Mouse (Mus musculus): ENCODE measurements at regions not wholly inside any gene's neighbourhood (a gene's known extent, or its start where the extent isn't known, plus 50 kb on each side); places are given as distances from the start of the nearest gene placed in this dataset.

GRCm38 (mm10) chr9:117836696-117837380 lies 203.5 kb upstream of the Azi2 start:
- 71% methylated on average over 12 of the region's 12 CpGs for WGBS
- DNase-seq (ENCODE audit: low spot score) = no peak
- H3K27me3 ChIP-seq (ENCODE audit: low read depth, poor library complexity, severe bottlenecking) = no peaks in the 10 kb centered on the region
- no peak overlapping the region for H3K27ac ChIP-seq (replicated peaks)
- H3K4me3 ChIP-seq = no peak overlapping the region
- no peaks in the 10 kb centered on the region for H3K36me3 ChIP-seq
- no peaks in the 10 kb centered on the region for H3K9me3 ChIP-seq (replicated peaks)
- H3K4me1 ChIP-seq = peaks cover 9% of the 10 kb centered on the region; the same call in 1 of the 2 replicates

- Histone ChIP-seq H3K4me3 (no peak overlapping the region), H3K27ac (replicated peaks) (no peak overlapping the region), H3K4me1 (peaks cover 9% of the 10 kb centered on the region; the same call in 1 of the 2 replicates), H3K9me3 (replicated peaks) (no peaks in the 10 kb centered on the region), H3K27me3 (ENCODE audit: low read depth, poor library complexity, severe bottlenecking) (no peaks in the 10 kb centered on the region), H3K36me3 (no peaks in the 10 kb centered on the region)
- 85% methylated on average over 6 of the region's 6 CpGs for WGBS
- no peak for DNase-seq (ENCODE audit: low spot score)
Measured at GRCm38 (mm10) chr9:117833586-117833985, 203.9 kb upstream of the Rbms3 start.

- peak overlapping the region; percentile 66 for H3K27ac ChIP-seq (replicated peaks)
- 33% methylated on average over 4 of the region's 4 CpGs for WGBS
- H3K4me1 ChIP-seq = peaks cover 15% of the 10 kb centered on the region
- no peaks in the 10 kb centered on the region for H3K9me3 ChIP-seq (replicated peaks)
- no peaks in the 10 kb centered on the region for H3K36me3 ChIP-seq
- DNase-seq (ENCODE audit: low spot score) = peak; percentile 27
- no peaks in the 10 kb centered on the region for H3K27me3 ChIP-seq (ENCODE audit: low read depth, poor library complexity, severe bottlenecking)
- H3K4me3 ChIP-seq = no peak overlapping the region
Measured at GRCm38 (mm10) chr9:117814661-117815060, 184.9 kb upstream of the Rbms3 start.

- Histone ChIP-seq H3K27me3 (ENCODE audit: low read depth, poor library complexity, severe bottlenecking) (no peaks in the 10 kb centered on the region), H3K9me3 (replicated peaks) (no peaks in the 10 kb centered on the region), H3K27ac (replicated peaks) (no peak overlapping the region), H3K4me3 (no peak overlapping the region), H3K36me3 (no peaks in the 10 kb centered on the region), H3K4me1 (peaks cover 15% of the 10 kb centered on the region)
- 92% methylated on average over 9 of the region's 9 CpGs for WGBS
- DNase-seq (ENCODE audit: low spot score) = no peak
Measured at GRCm38 (mm10) chr9:117813216-117813615, 183.5 kb upstream of the Rbms3 start.

- H3K36me3 ChIP-seq = no peaks in the 10 kb centered on the region
- DNase-seq (ENCODE audit: low spot score) = no peak
- H3K27ac ChIP-seq (replicated peaks) = no peak overlapping the region
- 85% methylated on average over 9 of the region's 9 CpGs for WGBS
- H3K4me1 ChIP-seq = no peaks in the 10 kb centered on the region
- H3K27me3 ChIP-seq (ENCODE audit: low read depth, poor library complexity, severe bottlenecking) = no peaks in the 10 kb centered on the region
- H3K9me3 ChIP-seq (replicated peaks) = no peaks in the 10 kb centered on the region
- H3K4me3 ChIP-seq = no peak overlapping the region
Measured at GRCm38 (mm10) chr9:117805812-117806211, 176.1 kb upstream of the Rbms3 start.

- Histone ChIP-seq H3K36me3 (no peaks in the 10 kb centered on the region), H3K27ac (replicated peaks) (no peak overlapping the region), H3K4me1 (no peaks in the 10 kb centered on the region), H3K27me3 (ENCODE audit: low read depth, poor library complexity, severe bottlenecking) (no peaks in the 10 kb centered on the region), H3K4me3 (no peak overlapping the region), H3K9me3 (replicated peaks) (no peaks in the 10 kb centered on the region)
- DNase-seq (ENCODE audit: low spot score) = no peak
- 84% methylated on average over 5 of the region's 5 CpGs for WGBS
Measured at GRCm38 (mm10) chr9:117784186-117784591, 154.5 kb upstream of the Rbms3 start.

GRCm38 (mm10) chr9:117754651-117755050 lies 124.9 kb upstream of the Rbms3 start:
- Histone ChIP-seq H3K27ac (replicated peaks) (no peak overlapping the region), H3K4me3 (no peak overlapping the region), H3K9me3 (replicated peaks) (no peaks in the 10 kb centered on the region), H3K4me1 (no peaks in the 10 kb centered on the region), H3K36me3 (no peaks in the 10 kb centered on the region), H3K27me3 (ENCODE audit: low read depth, poor library complexity, severe bottlenecking) (no peaks in the 10 kb centered on the region)
- 88% methylated on average over 6 of the region's 6 CpGs for WGBS
- no peak for DNase-seq (ENCODE audit: low spot score)

- H3K27ac ChIP-seq (replicated peaks) = no peak overlapping the region
- H3K9me3 ChIP-seq (replicated peaks) = no peaks in the 10 kb centered on the region
- no peaks in the 10 kb centered on the region for H3K4me1 ChIP-seq
- H3K4me3 ChIP-seq = no peak overlapping the region
- no peaks in the 10 kb centered on the region for H3K36me3 ChIP-seq
- 85% methylated on average over 3 of the region's 3 CpGs for WGBS
- no peak for DNase-seq (ENCODE audit: low spot score)
- H3K27me3 ChIP-seq (ENCODE audit: low read depth, poor library complexity, severe bottlenecking) = no peaks in the 10 kb centered on the region
Measured at GRCm38 (mm10) chr9:117753466-117753865, 123.8 kb upstream of the Rbms3 start.

GRCm38 (mm10) chr9:117744906-117745305 lies 115.2 kb upstream of the Rbms3 start:
- H3K27ac ChIP-seq (replicated peaks) = no peak overlapping the region
- H3K9me3 ChIP-seq (replicated peaks) = no peaks in the 10 kb centered on the region
- H3K27me3 ChIP-seq (ENCODE audit: low read depth, poor library complexity, severe bottlenecking) = no peaks in the 10 kb centered on the region
- DNase-seq (ENCODE audit: low spot score) = no peak
- no peaks in the 10 kb centered on the region for H3K4me1 ChIP-seq
- no peak overlapping the region for H3K4me3 ChIP-seq
- WGBS = 95% methylated on average over 8 of the region's 8 CpGs
- no peaks in the 10 kb centered on the region for H3K36me3 ChIP-seq

- no peak for DNase-seq (ENCODE audit: low spot score)
Measured at GRCm38 (mm10) chr9:117729366-117729765, 99.7 kb upstream of the Rbms3 start.

GRCm38 (mm10) chr9:117720161-117720598 lies 90.5 kb upstream of the Rbms3 start:
- Histone ChIP-seq H3K27ac (replicated peaks) (no peak overlapping the region), H3K27me3 (ENCODE audit: low read depth, poor library complexity, severe bottlenecking) (no peaks in the 10 kb centered on the region), H3K4me1 (no peaks in the 10 kb centered on the region), H3K9me3 (replicated peaks) (no peaks in the 10 kb centered on the region), H3K4me3 (no peak overlapping the region), H3K36me3 (no peaks in the 10 kb centered on the region)
- 91% methylated on average over 7 of the region's 7 CpGs for WGBS
- DNase-seq (ENCODE audit: low spot score) = no peak

More at GRCm38 (mm10) chr9:117729366-117729765, 99.7 kb upstream of the Rbms3 start:
- Histone ChIP-seq H3K27ac (replicated peaks) (no peak overlapping the region), H3K4me3 (no peak overlapping the region), H3K4me1 (no peaks in the 10 kb centered on the region), H3K9me3 (replicated peaks) (no peaks in the 10 kb centered on the region), H3K27me3 (ENCODE audit: low read depth, poor library complexity, severe bottlenecking) (no peaks in the 10 kb centered on the region), H3K36me3 (no peaks in the 10 kb centered on the region)
- 88% methylated on average over 6 of the region's 6 CpGs for WGBS

- no peaks in the 10 kb centered on the region for H3K27me3 ChIP-seq (ENCODE audit: low read depth, poor library complexity, severe bottlenecking)
- no peaks in the 10 kb centered on the region for H3K4me1 ChIP-seq
- no peak for DNase-seq (ENCODE audit: low spot score)
- no peaks in the 10 kb centered on the region for H3K36me3 ChIP-seq
- no peak overlapping the region for H3K27ac ChIP-seq (replicated peaks)
- WGBS = 88% methylated on average over 4 of the region's 4 CpGs
- no peak overlapping the region for H3K4me3 ChIP-seq
- H3K9me3 ChIP-seq (replicated peaks) = no peaks in the 10 kb centered on the region
Measured at GRCm38 (mm10) chr9:117717346-117717745, 87.6 kb upstream of the Rbms3 start.

GRCm38 (mm10) chr9:117716476-117716875 lies 86.8 kb upstream of the Rbms3 start:
- no peaks in the 10 kb centered on the region for H3K9me3 ChIP-seq (replicated peaks)
- DNase-seq (ENCODE audit: low spot score) = no peak
- H3K4me3 ChIP-seq = no peak overlapping the region
- WGBS = 83% methylated on average over 6 of the region's 6 CpGs
- no peak overlapping the region for H3K27ac ChIP-seq (replicated peaks)
- H3K36me3 ChIP-seq = no peaks in the 10 kb centered on the region
- H3K27me3 ChIP-seq (ENCODE audit: low read depth, poor library complexity, severe bottlenecking) = no peaks in the 10 kb centered on the region
- no peaks in the 10 kb centered on the region for H3K4me1 ChIP-seq

All from midbrain, embryonic 10.5 days (tissue).